Mouse (Mus musculus) layer of hippocampus, adult 2 months (tissue): ENCODE measurements at regions not wholly inside any gene's neighbourhood (a gene's known extent, or its start where the extent isn't known, plus 50 kb on each side); places are given as distances from the start of the nearest gene placed in this dataset.

Experiments
- DNase-seq, 2 experiments: peaks; one replicate each; pipeline ENCODE4 v3.0.0; 2022; ENCODE audit warnings: low spot score in 2 of 2
- H3K27ac ChIP-seq: fragments of 200-600 bp; 2 replicates; pipeline ENCODE4 v1.8.1; 2022
- H3K4me3 ChIP-seq: fragments of 200-600 bp; 2 replicates; pipeline ENCODE4 v1.8.1; 2022; ENCODE audit warnings: mild to moderate bottlenecking
- CTCF ChIP-seq: fragments of 200-600 bp; conservative IDR thresholded peaks from 2 replicates; pipeline ENCODE4 v1.8.1; 2022; ENCODE audit warnings: antibody characterized with exemption, mild to moderate bottlenecking, moderate library complexity

DNA sequence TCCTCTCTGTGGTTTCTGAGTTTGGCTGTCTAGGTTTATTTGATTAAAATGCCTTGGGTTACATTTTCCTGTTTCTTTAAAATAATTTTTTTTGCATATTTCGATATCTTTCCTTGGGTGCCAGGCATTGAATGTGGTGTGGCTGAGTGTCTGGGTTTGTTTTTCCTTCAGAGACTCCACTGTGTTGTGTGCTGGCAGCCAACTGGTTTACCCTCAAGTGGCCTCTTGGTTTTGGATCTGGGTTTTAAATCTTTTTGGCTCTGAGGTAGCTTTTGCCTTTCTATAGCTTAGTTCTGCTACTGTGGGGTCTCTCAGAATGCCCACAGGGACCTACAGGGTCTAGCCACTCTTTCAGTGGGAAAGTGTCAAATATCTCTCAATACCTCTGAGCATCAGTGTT, 399.2 kb downstream of the Rps24 start:
- Histone ChIP-seq H3K27ac (no peak overlapping the region), H3K4me3 (no peak overlapping the region)
- no peak for DNase-seq
- no peak for TF ChIP-seq CTCF

DNA sequence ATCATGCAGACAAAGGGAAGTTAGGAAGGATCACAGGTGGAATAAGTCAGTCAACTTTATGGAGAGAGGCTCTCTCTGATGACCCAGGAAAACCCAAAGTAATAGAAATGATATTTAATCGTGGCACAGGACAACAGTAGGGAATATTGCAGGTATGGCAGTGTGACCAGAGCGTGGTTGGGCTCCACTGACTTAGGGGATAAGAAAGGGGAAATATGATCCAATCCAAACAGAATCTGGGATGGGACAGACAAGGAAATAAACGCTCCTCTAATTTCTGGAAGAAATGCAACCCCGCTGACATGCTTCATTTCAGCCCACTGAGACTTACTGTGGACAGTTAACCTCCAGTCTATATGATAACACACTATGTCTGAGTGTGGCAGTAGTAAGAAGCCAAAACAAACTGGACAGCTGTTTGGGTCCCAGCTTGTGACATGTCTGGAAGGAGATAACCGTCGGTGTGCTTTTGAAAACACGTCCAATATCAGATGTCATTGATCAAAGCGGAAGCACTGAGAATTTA, 400.0 kb downstream of the Rps24 start:
- DNase-seq, result no peak
- H3K4me3 ChIP-seq, result no peak overlapping the region
- H3K27ac ChIP-seq, result no peak overlapping the region
- TF ChIP-seq CTCF, result no peak

DNA sequence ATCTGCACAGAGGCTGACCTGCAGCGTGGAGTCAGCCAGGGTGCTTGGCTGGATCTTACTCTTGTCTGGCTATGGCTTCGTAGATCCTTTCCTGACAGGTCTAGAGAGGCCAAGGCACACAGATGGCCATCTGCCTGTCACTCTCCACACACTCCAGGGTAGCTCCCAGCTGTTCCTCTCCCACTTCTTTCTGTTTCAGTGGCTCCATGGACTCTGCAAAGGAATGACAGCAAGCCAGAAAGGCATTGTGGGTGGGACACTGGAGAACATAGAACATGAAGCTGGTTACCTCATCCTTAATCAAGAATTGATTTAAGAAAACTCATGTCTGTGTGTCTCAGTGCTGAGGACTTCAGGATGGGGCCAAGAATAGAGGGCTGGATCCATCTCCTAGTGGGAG, 403.9 kb downstream of the Rps24 start:
- Histone ChIP-seq H3K27ac (no peak overlapping the region), H3K4me3 (no peak overlapping the region)
- TF ChIP-seq CTCF, result no peak
- no peak for DNase-seq

DNA sequence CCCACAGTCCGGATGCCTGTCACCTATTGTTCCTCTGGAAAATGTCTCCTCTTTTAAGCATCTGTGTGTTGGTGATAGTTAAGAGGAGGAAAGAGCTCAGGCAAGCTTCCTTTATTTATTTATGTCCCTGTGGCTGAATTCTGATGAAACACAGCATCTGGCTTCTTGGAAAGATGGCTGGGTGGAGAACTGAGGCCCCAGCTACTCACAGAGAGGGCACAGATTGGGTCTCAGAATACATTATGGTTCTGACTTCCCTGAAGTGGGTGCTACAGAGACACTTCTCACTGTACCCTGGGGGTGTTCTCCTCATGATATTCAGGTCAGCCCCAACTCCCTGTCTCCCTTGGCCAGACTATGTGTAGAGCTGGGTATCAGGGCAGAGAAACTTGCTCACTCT, 408.3 kb downstream of the Rps24 start:
- no peak for TF ChIP-seq CTCF
- H3K27ac ChIP-seq, result no peak overlapping the region
- DNase-seq, result no peak
- H3K4me3 ChIP-seq, result no peak overlapping the region

DNA sequence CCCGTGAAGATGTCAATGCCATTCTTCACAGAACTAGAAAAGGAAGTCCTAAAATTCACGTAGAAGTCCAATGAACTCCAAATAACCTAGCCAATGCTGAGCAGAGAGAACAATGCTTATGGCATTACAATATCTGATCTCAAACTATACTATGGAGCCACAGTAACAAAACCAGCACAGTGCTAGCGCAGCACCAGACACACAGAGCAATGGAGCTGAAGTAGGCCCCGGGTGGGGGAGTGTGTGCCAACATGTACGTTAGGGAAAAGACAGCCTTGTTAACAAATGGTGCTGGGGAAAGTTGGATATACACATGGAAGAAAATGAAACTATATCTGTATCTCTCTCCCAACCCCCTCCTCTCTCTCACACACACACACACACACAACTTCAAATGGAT, 409.8 kb downstream of the Rps24 start:
- no peak for DNase-seq
- TF ChIP-seq CTCF, result no peak
- Histone ChIP-seq H3K4me3 (no peak overlapping the region), H3K27ac (no peak overlapping the region)

DNA sequence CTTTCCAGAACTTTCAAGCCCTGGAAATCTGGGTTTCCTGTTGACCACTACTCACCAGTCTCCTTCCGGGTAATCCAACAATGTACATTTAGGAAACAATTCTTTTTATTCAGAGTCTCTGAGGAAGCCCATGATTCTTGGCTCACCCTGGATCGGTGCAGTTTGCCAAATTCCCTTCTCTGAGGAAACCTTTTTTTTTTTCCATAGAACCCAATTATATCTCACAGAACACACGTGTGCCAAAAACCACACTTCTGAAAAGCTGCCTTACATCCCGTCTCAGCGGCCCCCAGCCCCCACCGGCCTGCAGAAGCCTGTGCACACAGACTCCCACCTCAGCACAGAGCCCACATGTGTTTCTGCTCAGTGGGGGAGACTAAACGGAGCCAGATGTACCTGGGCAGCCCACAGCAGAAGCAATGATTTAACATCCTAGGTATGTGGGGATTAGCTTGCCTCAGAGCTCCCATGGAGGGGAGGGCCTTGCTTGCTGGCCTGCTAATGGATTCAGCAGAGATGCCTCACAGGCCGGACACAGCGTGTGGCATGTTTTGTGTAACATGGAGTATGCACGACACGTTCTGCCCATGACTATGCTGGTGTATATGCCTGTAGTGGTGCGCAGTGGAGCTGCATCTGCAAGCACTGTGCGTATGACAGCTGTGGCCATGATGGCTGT, 413.7 kb downstream of the Rps24 start:
- DNase-seq, result no peak
- no peak overlapping the region for H3K27ac ChIP-seq
- H3K4me3 ChIP-seq, result no peak overlapping the region
- TF ChIP-seq CTCF, result no peak

DNA sequence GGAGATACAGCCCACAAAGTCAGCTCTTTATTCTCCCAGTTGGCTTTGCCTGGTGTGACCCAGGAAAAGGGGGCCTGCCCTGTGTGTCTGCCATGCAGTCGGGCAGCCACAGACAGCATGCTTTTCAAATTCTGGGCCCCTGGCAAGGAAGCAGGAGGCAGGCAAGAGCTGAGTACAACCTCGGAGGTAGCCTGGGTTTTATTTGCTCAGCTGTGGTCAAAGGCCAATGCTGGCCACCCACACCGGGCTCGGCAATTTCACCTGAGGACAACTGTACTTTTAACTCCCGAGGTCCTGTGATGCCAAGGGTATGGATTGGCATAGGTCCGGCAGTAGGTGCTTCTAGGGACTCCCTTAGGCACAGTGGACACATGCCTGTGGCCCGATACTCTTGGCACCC, 414.8 kb downstream of the Rps24 start:
- Histone ChIP-seq H3K4me3 (no peak overlapping the region), H3K27ac (no peak overlapping the region)
- TF ChIP-seq CTCF, result no peak
- DNase-seq, result no peak

DNA sequence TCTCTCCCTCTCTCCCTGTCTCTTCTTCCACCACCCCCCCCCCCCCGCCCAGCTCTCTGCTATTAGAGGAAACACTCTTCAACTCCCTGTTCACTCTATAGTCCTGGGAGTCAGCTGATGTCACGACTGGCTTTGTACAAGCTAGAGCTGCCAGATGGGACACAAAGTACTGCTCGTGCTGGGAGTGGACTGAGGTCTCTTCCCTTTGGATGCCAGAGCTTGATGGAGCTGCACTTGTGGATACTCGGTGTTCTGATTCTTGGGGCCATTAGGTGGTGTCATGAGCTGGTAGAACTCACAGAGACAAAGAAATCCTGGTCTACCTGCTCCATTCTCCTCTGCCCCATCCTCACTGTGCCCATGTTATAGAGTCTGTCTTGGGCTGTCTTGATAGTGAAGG, 415.9 kb downstream of the Rps24 start:
- DNase-seq, result no peak
- TF ChIP-seq CTCF, result peak; percentile 64
- Histone ChIP-seq H3K27ac (no peak overlapping the region), H3K4me3 (no peak overlapping the region)

DNA sequence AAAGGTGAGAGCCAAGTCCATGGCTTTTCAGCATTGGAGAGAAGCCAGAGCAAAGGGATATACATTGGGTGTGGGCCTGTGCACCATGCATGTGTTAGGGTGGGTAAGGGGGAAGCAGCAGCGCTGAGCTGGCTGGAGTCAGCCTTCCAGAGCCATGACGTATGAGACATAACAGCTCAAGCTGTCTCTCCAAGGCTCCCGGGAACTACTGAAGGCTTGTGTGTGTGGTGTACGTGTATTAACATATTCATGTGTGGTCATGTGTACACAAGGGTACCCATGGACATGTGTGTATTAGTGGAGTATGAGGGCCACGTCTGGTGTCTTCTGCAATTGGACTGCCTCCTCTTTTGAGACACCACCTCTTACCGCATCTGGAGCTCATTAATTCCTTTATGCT, 417.8 kb downstream of the Rps24 start:
- Histone ChIP-seq H3K4me3 (no peak overlapping the region), H3K27ac (no peak overlapping the region)
- DNase-seq, result no peak
- TF ChIP-seq CTCF, result no peak

DNA sequence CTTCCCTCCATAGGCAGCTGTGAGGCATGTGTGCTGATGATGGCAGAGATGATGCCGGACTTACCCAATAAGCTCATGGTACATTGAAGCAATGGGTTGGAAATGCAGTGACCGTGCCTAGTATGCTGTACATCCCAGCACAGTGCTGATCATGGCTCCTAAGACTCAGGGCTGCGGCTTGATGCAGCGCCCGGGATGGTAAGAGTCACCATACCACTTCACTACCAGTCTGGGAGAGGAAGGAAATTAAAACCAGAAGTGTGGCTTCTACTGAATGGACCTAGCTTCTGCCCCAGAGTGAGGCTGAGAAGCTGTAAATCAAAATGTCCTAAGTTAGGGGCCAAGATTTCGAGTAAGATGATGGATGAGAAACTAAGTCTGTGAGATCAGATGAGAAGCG, 420.0 kb downstream of the Rps24 start:
- no peak for TF ChIP-seq CTCF
- DNase-seq, result no peak
- H3K27ac ChIP-seq, result no peak overlapping the region
- no peak overlapping the region for H3K4me3 ChIP-seq

DNA sequence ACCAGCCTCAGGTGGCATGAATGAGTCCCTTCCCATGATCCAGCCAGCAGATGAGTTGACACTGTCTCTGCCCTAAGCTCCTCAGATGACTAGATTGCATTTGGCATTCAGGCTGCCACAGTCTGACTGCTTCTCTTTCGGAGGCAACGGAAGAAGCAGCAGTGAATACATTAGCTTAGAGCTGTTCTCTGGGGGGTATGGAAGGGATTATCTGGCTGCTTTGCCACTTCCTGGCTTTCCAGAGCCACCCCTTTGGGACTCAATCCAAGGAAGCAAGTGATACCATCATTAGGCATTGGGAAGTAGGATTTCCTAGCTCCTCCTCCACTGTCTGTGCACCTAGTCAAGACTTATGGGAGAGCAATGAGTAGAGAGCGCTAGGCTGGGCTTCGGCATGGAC, 421.5 kb downstream of the Rps24 start:
- Histone ChIP-seq H3K27ac (no peak overlapping the region), H3K4me3 (no peak overlapping the region)
- no peak for DNase-seq
- TF ChIP-seq CTCF, result no peak

DNA sequence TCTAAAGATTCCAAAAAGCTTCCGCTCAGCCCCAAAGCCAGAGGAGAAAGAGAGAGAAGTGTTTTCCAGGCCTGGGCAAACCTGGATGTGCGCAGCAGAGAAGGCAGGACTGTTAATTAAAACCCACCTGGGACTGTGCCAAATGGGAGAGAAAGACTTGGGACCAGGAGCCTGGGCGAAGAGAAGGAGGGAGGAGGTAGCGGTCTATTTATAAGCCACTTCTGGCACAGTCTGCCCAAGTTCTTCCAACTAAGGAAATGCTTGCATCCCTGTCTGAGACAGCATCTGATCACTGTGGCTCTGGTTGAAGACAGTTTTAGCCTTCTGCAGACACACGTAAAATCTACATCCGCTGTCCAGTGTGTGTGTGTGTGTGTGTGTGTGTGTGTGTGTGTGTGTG, 424.7 kb downstream of the Rps24 start:
- TF ChIP-seq CTCF, result no peak

DNA sequence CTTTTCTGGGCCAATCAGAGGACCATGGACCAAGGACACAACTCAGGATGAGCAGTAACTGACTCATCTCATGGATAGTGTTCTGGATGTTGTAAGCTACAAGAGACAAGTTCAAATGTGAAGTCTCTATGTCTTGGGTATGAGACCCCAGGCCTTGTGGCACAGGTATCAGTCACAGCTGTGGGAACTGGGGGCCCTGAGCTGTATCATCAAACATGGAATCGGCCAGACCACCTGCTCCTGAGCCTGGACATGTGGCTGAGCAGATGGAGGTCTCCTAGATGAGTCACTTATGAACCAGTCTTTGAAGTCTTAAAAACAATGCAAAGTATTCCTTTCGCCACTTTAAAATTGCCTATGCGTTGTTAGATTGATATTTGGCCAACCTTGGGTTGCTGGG, 432.1 kb downstream of the Rps24 start:
- DNase-seq, result no peak
- Histone ChIP-seq H3K4me3 (no peak overlapping the region), H3K27ac (no peak overlapping the region)
- TF ChIP-seq CTCF, result no peak

More for the DNA sequence above, 424.7 kb downstream of the Rps24 start:
- DNase-seq, result peak; percentile 57 to 71
- no peak overlapping the region for H3K4me3 ChIP-seq
- peak overlapping the region; percentile 65 for H3K27ac ChIP-seq

DNA sequence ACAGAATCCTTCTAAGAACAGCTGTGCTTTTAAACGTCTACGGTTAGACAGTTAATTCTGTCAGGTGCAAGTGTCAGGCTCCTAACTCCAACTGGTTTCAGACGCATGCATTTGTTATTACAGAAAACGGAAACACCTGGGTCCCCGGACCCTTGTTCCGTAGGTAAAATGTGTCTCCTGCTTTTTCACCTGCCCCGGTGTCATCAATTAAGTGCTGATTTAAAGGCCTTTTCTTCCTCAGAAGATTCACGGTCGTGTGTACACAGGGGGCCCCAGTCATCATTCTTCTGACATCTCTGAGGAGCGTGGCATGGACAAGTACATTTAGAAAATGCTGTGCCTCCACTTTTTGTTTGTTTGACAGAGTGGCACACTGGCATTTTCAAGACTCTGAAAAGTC, 435.1 kb downstream of the Rps24 start:
- TF ChIP-seq CTCF, result no peak
- DNase-seq, result no peak
- Histone ChIP-seq H3K4me3 (no peak overlapping the region), H3K27ac (no peak overlapping the region)
